Mouse (Mus musculus) heart, adult 18-20 months (tissue): ENCODE data around the gene Slc25a42. TPM values are rescaled to one million over a fixed set of nuclear protein-coding genes. Genes with fewer than 3 reads are reported as not detected.
"Not testable (repeated sequence)": the region's sequence is repeated elsewhere in the genome, so short reads cannot be mapped to it uniquely, and the experiment has no call there.

ENCODE experiments used
- DNase-seq, 2 experiments: peaks; one replicate each; pipeline ENCODE4 v3.0.0; 2021 to 2022; ENCODE audit warnings: mixed read lengths in 1 of 2
- long read RNA-seq, 2 experiments: library from polyadenylated mRNA; stranded (forward); transcript quantifications; one replicate each; pipeline ENCODE4 v2.0.0; 2021
- total RNA-seq, 2 experiments: library from RNA; stranded (reverse); gene quantifications; 2 replicates each; pipeline ENCODE4 v1.2.3; 2021

Slc25a42 gene
- 10 to 100 TPM; 53.5 to 54.8 TPM for total RNA-seq
- long read RNA-seq, experiment 1, transcript Slc25a42-202 (8 exons, 3,196 nt): major isoform, 8 of 14 reads
- long read RNA-seq, experiment 1, partial matches to known transcripts: 4 of 14 reads
- long read RNA-seq, experiment 1, other reads (novel, unspliced or antisense): 1 of 14 reads
- long read RNA-seq, experiment 2, transcript Slc25a42-202 (8 exons, 3,196 nt): major isoform, 5 of 7 reads
- long read RNA-seq, experiment 2, partial matches to known transcripts: 0 of 7 reads
- long read RNA-seq, experiment 2, other reads (novel, unspliced or antisense): 2 of 7 reads

- peak; percentile 98 to 99 for DNase-seq
These were observed at the start of gene Slc25a42 for GRCm38 (mm10) chr8:70212112-70213055. TSS of gene Slc25a42 (minus strand) at chr8:70212305.

- no peak for DNase-seq
These were observed 46.9 kb upstream of the Slc25a42 start for GRCm38 (mm10) chr8:70259043-70259442.

- DNase-seq: peak in 1 of 2 experiments; percentile 55
These were observed 46.5 kb upstream of the Slc25a42 start for GRCm38 (mm10) chr8:70258600-70258999.

- DNase-seq: no peak
These were observed 45.4 kb upstream of the Slc25a42 start for GRCm38 (mm10) chr8:70257456-70257855.

GRCm38 (mm10) chr8:70254628-70255027, 42.5 kb upstream of the Slc25a42 start:
- no peak for DNase-seq

- DNase-seq: no peak
These were observed 35.7 kb upstream of the Slc25a42 start for GRCm38 (mm10) chr8:70247841-70248240.

GRCm38 (mm10) chr8:70246622-70247021, 34.5 kb upstream of the Slc25a42 start:
- no peak for DNase-seq

GRCm38 (mm10) chr8:70240642-70241041, 28.5 kb upstream of the Slc25a42 start:
- no peak for DNase-seq

- no peak for DNase-seq
These were observed 25.7 kb upstream of the Slc25a42 start for GRCm38 (mm10) chr8:70237842-70238241.

- no peak for DNase-seq
These were observed 22.6 kb upstream of the Slc25a42 start for GRCm38 (mm10) chr8:70234781-70235128.

- DNase-seq: peak; percentile 97
These were observed 22.1 kb upstream of the Slc25a42 start, which contains the start of the genes Sugp2 and Armc6 for GRCm38 (mm10) chr8:70234080-70234780. TSS of gene Sugp2 (plus strand) at chr8:70234226. TSS of gene Armc6 (minus strand) at chr8:70234466.

- no peak for DNase-seq
These were observed 21.5 kb upstream of the Slc25a42 start for GRCm38 (mm10) chr8:70233606-70234005.

GRCm38 (mm10) chr8:70230837-70231236, 18.7 kb upstream of the Slc25a42 start:
- no peak for DNase-seq

GRCm38 (mm10) chr8:70227997-70228396, 15.9 kb upstream of the Slc25a42 start:
- no peak for DNase-seq

- DNase-seq: peak; percentile 57 to 78
These were observed 11.2 kb upstream of the Slc25a42 start for GRCm38 (mm10) chr8:70223341-70223740.

GRCm38 (mm10) chr8:70222041-70222440, 9.9 kb upstream of the Slc25a42 start:
- no peak for DNase-seq

- DNase-seq: peak in 1 of 2 experiments; percentile 58
These were observed 8.8 kb upstream of the Slc25a42 start for GRCm38 (mm10) chr8:70220911-70221310.

GRCm38 (mm10) chr8:70220236-70220840, 8.2 kb upstream of the Slc25a42 start:
- DNase-seq: peak; percentile 61 to 68

GRCm38 (mm10) chr8:70219107-70219684, 7.1 kb upstream of the Slc25a42 start:
- DNase-seq: no peak

GRCm38 (mm10) chr8:70217441-70217840, 5.3 kb upstream of the Slc25a42 start:
- DNase-seq: no peak

- DNase-seq: peak; percentile 85 to 90
These were observed 4.5 kb upstream of the Slc25a42 start for GRCm38 (mm10) chr8:70216566-70216965.

- not testable (repeated sequence) for DNase-seq
These were observed 4.1 kb upstream of the Slc25a42 start for GRCm38 (mm10) chr8:70216161-70216560.
